Mouse (Mus musculus) right cerebral cortex, postnatal 25 days (tissue): Measurements from ENCODE around the gene Dnajb14.
"Not testable (repeated sequence)": the region's sequence is repeated elsewhere in the genome, so short reads cannot be mapped to it uniquely, and the experiment has no call there.

Experiments
- DNase-seq: peaks from one replicate; pipeline ENCODE4 v3.0.0; 2022

The Dnajb14 gene

DNA sequence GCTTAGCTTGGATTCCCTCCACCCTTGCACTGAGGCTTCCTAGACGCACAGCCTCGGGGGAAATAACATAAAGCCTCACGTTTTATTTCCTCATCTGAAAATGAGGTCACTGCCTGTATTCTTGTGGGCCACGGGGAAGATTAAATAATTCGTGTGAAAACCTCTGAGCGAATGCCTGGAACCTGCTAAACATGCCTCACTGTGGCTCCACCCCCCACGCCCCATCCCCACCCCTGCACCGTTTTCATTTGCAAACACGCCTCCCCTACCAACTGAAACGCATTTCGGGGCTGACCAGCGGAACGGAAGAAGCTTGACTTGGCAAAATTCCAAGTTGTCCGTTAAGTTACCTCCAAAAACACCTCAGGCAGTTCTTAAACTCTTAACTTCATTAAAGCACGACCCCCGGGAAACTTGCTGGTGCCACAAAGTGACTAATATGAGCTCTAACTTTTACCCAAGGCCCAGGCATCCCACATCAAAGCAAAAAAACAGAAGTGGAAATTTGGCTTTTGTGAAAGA lies 88.1 kb downstream of the Dnajb14 start:
- no peak for DNase-seq

DNA sequence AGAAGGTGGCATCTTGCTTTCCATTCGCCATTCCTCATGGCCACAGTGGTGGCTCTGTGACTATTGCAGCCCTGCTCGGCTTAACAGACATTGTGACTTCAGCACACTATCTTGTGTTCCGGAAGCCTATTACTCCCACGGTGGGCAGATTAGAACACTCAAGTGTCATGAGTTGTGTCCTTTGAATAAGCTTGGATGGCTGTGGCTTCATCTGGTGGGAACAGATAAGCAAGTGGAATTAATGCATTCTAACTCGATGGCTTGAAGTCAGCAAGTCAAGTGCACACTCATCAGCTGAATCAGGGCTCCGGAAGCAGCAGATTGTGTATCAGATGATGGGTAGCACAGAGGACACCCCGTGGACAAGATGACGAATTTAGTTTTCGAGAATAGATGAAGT lies 90.4 kb downstream of the Dnajb14 start:
- no peak for DNase-seq

DNA sequence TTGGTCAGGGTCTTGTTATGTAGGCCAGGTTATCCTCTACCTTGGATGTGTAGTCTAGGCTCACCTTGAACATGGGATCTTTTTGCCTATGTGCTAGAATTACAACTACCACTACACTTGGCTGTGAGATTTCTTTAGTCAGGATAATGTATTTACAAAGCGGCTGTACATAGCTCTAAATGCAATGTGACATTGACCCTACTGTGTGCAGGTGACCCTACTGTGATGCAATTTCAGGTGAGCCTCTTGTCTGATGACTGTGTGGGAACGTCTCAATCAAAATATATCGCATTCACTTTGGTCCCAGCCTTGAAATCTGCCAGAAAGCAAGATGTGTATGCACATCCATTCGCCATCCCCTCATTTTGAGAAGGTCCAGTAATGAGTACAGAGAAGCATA lies 90.9 kb downstream of the Dnajb14 start:
- no peak for DNase-seq

DNA sequence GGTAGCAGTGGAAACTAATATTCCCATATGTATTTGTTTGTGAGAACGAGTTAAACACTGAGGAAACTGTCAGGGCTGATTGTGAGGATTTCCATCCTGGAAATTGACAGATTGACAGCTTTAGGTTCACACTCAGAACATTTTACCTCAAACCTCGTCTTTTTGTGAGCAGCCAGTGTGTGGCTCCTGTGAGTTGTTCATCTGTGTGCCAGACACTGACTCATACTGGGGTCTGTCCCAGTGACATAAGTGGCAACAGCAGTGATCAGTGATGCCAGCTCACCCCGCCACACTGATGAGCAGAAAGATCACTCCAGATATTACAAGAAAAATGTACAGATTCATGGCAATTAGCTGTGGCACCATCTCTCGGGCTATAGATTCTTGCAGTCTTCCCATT lies 92.0 kb downstream of the Dnajb14 start:
- no peak for DNase-seq

DNA sequence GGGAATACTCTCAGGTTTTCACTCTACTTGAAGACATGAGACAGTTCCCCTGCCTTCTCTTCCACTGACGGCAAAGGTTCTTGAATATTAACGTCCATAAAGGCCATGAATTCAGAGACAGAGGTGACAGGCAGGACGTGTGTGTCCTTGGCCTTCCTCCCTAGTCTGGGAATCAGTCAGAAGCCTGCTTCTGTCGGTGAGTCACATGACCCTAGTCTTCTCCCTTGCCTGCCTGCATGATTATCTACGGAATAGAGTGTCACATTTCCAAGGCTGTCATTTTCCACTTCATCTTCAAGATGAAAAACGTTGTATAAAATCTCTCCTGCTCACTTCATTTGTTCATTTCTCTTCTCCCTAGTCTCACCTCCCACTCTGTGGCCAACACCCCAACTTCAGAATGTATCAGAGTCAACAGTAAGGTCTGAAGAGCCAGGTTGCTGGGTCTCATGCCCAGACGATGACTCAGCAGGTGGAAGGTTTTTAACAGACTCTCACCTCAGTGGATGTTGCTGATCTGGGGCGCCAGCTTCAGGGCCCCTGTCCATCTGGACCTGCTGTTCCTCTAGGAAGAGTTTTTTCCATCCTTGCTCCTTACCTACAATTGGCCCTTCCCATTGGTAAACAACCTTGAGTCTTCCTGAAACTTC lies 94.4 kb downstream of the Dnajb14 start:
- DNase-seq = no peak

DNA sequence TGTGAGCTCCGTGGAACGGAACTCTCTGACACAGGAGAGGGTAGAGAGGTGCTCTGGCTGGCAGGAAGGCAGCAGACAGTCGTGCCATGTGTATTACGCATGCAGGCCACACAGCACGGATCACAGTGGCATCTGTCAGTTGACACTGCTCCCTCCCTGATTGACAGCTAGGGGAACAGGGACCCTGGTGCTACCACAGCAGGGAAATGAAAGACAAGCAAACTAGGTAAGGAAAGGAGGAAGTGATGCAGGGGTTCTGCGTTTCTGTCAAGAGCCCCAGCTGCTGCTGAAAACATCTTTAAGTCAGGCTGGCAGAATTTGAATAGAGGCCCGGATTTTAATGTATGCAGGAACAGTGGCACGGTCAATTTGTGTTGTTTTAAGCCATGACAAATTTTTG lies 96.0 kb downstream of the Dnajb14 start:
- no peak for DNase-seq

DNA sequence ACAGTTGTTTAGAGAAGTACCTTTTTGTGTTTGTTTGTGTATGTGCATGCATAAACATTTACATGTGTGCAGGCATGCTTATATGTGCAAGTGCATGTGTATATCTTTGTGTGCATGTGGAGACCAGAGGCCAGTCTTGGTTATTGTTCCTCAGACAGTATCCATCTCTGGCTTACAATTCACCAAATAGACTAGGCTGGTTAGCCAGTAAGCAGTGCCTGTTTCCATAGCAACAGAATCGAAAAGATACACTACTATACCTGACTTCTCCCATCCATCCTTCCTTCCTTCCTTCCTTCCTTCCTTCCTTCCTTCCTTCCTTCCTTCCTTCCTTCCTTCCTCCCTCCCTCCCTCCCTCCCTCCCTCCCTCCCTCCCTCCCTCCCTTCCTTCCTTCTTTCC lies 96.5 kb downstream of the Dnajb14 start:
- DNase-seq = not testable (repeated sequence)
